Mouse (Mus musculus) G1E (cell line): ENCODE measurements around the gene Krtap1-3. TPM values are rescaled to one million over a fixed set of nuclear protein-coding genes. Genes with fewer than 3 reads are reported as not detected.

Experiments
- ATAC-seq: 2 replicates; pipeline ENCODE4 v1.8.0; 2016; ENCODE audit warnings: mild to moderate bottlenecking; ENCODE audit not compliant: insufficient number of reproducible peaks, poor library complexity, low FRiP score, severe bottlenecking; ENCODE audit errors: extremely low read depth
- DNase-seq: peaks from one replicate; pipeline ENCODE4 v3.0.0; 2012; ENCODE audit warnings: low spot score
- H3K27me3 ChIP-seq: 2 replicates; pipeline ENCODE4 v1.6.1; 2012; ENCODE audit warnings: mild to moderate bottlenecking, low read length, inconsistent platforms; ENCODE audit not compliant: insufficient read depth
- H3K36me3 ChIP-seq: replicated peaks from 2 replicates; pipeline ENCODE3; 2012; ENCODE audit warnings: mild to moderate bottlenecking, inconsistent platforms
- H3K4me1 ChIP-seq: 2 replicates; pipeline ENCODE4 v1.6.1; 2012; ENCODE audit warnings: low read depth, low read length, inconsistent platforms, mixed read lengths; ENCODE audit not compliant: insufficient read depth
- H3K4me3 ChIP-seq: 2 replicates; pipeline ENCODE4 v1.5.1; 2012; ENCODE audit warnings: low read depth, mild to moderate bottlenecking, inconsistent platforms, low read length, moderate library complexity, mixed read lengths
- H3K9me3 ChIP-seq: replicated peaks from 2 replicates; pipeline ENCODE4 v1.6.1; 2012; ENCODE audit warnings: inconsistent platforms
- GATA1 ChIP-seq: IDR thresholded peaks from 2 replicates; pipeline ENCODE4 v1.6.1; 2012; ENCODE audit warnings: borderline replicate concordance, low read length, inconsistent platforms, mixed read lengths
- POLR2AphosphoS5 ChIP-seq: IDR thresholded peaks from 2 replicates; pipeline ENCODE4 v1.6.1; 2012; ENCODE audit warnings: low read depth, low read length, inconsistent platforms; ENCODE audit not compliant: insufficient replicate concordance
- polyA plus RNA-seq: library from polyadenylated mRNA; stranded (reverse); fragments of >175 nt; gene quantifications from 2 replicates; pipeline ENCODE4 v1.2.3, GENCODE M21; 2012
- total RNA-seq, 2 experiments: library from RNA; stranded (forward) in 1 of 2; stranded (reverse) in 1 of 2; fragments of 200-1000 nt in 1 of 2; fragments of >200 nt in 1 of 2; fragmentation: Nextera tagmentation in 1 of 2; gene quantifications; 2 replicates each; pipeline ENCODE4 v1.2.3; 2014 to 2017

Gene Krtap1-3
- total and polyA plus RNA-seq, 3 experiments = not detected

DNA sequence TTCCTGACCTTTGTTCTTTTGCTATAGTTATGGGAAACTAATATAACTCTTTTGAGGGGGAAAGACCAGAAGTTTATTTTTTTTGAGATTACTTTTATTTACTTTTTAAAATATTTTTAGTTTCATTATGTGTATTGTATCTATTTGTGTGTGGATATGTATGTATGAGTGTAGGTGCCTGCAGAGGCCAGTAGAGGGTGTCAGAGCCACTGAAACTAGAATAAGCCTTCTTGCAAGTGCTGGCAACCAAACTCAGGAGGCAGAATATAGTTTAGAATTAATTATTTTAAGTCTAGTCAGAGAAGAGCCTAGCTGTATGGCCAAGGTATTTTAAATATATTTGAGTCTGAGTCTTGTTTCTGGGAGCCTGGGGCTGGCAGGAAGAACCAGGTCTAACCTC lies 43.2 kb downstream of the Krtap1-3 start:
- TF ChIP-seq GATA1 (no peak), POLR2AphosphoS5 (no peak)
- Histone ChIP-seq H3K9me3 (peaks cover 2% of the 10 kb centered on the region), H3K4me3 (no peak overlapping the region), H3K36me3 (no peaks in the 10 kb centered on the region), H3K27me3 (no peaks in the 10 kb centered on the region), H3K4me1 (no peaks in the 10 kb centered on the region)
- ATAC-seq = no peak
- DNase-seq = no peak

Other genes starting within 250 kb of the Krtap1-3 start
Only the 20 nearest of the 36 such genes appear.
- not detected in 2 replicates for gene Krt23, start 98.2 kb downstream of the Krtap1-3 start, total RNA-seq (2014; fragmentation: Nextera tagmentation)
- gene Krt23, start 98.2 kb downstream of the Krtap1-3 start, total RNA-seq (2017) = not detected in 2 replicates
- gene Krt23, start 98.2 kb downstream of the Krtap1-3 start, polyA plus RNA-seq = not detected in 2 replicates
- gene Krt39, start 70.0 kb downstream of the Krtap1-3 start, total RNA-seq (2014; fragmentation: Nextera tagmentation) = not detected in 2 replicates
- 0.05 TPM in 1 of 2 replicates, not detected in the other for gene Krt39, start 70.0 kb downstream of the Krtap1-3 start, total RNA-seq (2017)
- not detected in 2 replicates for gene Krt39, start 70.0 kb downstream of the Krtap1-3 start, polyA plus RNA-seq
- not detected in 2 replicates for gene Krt40, start 48.2 kb downstream of the Krtap1-3 start, total RNA-seq (2014; fragmentation: Nextera tagmentation)
- 0.16 TPM in 1 of 2 replicates, not detected in the other for gene Krt40, start 48.2 kb downstream of the Krtap1-3 start, total RNA-seq (2017)
- gene Krt40, start 48.2 kb downstream of the Krtap1-3 start, polyA plus RNA-seq = not detected in 2 replicates
- gene Krtap3-3, start 40.5 kb downstream of the Krtap1-3 start, total RNA-seq (2014; fragmentation: Nextera tagmentation) = not detected in 2 replicates
- gene Krtap3-3, start 40.5 kb downstream of the Krtap1-3 start, total RNA-seq (2017) = not detected in 2 replicates
- not detected in 2 replicates for gene Krtap3-3, start 40.5 kb downstream of the Krtap1-3 start, polyA plus RNA-seq
- not detected in 2 replicates for gene Krtap3-2, start 34.5 kb downstream of the Krtap1-3 start, total RNA-seq (2014; fragmentation: Nextera tagmentation)
- gene Krtap3-2, start 34.5 kb downstream of the Krtap1-3 start, total RNA-seq (2017) = 0.16 and 0.23 TPM in 2 replicates
- gene Krtap3-2, start 34.5 kb downstream of the Krtap1-3 start, polyA plus RNA-seq = not detected in 2 replicates
- gene Gm11939, start 31.9 kb downstream of the Krtap1-3 start, total RNA-seq (2014; fragmentation: Nextera tagmentation) = not detected in 2 replicates
- gene Gm11939, start 31.9 kb downstream of the Krtap1-3 start, total RNA-seq (2017) = not detected in 2 replicates
- gene Gm11939, start 31.9 kb downstream of the Krtap1-3 start, polyA plus RNA-seq = not detected in 2 replicates
- gene Krtap3-1, start 24.7 kb downstream of the Krtap1-3 start, total RNA-seq (2014; fragmentation: Nextera tagmentation) = not detected in 2 replicates
- gene Krtap3-1, start 24.7 kb downstream of the Krtap1-3 start, total RNA-seq (2017) = not detected in 2 replicates
- not detected in 2 replicates for gene Krtap3-1, start 24.7 kb downstream of the Krtap1-3 start, polyA plus RNA-seq
- gene Krtap1-5, start 10.3 kb downstream of the Krtap1-3 start, total RNA-seq (2014; fragmentation: Nextera tagmentation) = not detected in 2 replicates
- gene Krtap1-5, start 10.3 kb downstream of the Krtap1-3 start, total RNA-seq (2017) = 0.11 and 0.12 TPM in 2 replicates
- gene Krtap1-5, start 10.3 kb downstream of the Krtap1-3 start, polyA plus RNA-seq = not detected in 2 replicates
- gene Krtap1-4, start 7.7 kb downstream of the Krtap1-3 start, total RNA-seq (2014; fragmentation: Nextera tagmentation) = not detected in 2 replicates
- gene Krtap1-4, start 7.7 kb downstream of the Krtap1-3 start, total RNA-seq (2017) = 0.41 TPM in 1 of 2 replicates, not detected in the other
- gene Krtap1-4, start 7.7 kb downstream of the Krtap1-3 start, polyA plus RNA-seq = not detected in 2 replicates
- gene Krtap9-3, start 6.8 kb upstream of the Krtap1-3 start, total RNA-seq (2014; fragmentation: Nextera tagmentation) = not detected in 2 replicates
- 0.49 TPM in 1 of 2 replicates, not detected in the other for gene Krtap9-3, start 6.8 kb upstream of the Krtap1-3 start, total RNA-seq (2017)
- not detected in 2 replicates for gene Krtap9-3, start 6.8 kb upstream of the Krtap1-3 start, polyA plus RNA-seq
- not detected in 2 replicates for gene Gm11938, start 12.0 kb upstream of the Krtap1-3 start, total RNA-seq (2014; fragmentation: Nextera tagmentation)
- gene Gm11938, start 12.0 kb upstream of the Krtap1-3 start, total RNA-seq (2017) = not detected in 2 replicates
- not detected in 2 replicates for gene Gm11938, start 12.0 kb upstream of the Krtap1-3 start, polyA plus RNA-seq
- not detected in 2 replicates for gene Gm11937, start 18.9 kb upstream of the Krtap1-3 start, total RNA-seq (2014; fragmentation: Nextera tagmentation)
- gene Gm11937, start 18.9 kb upstream of the Krtap1-3 start, total RNA-seq (2017) = not detected in 2 replicates
- not detected in 2 replicates for gene Gm11937, start 18.9 kb upstream of the Krtap1-3 start, polyA plus RNA-seq
- not detected in 2 replicates for gene Krtap2-4, start 23.5 kb upstream of the Krtap1-3 start, total RNA-seq (2014; fragmentation: Nextera tagmentation)
- not detected in 2 replicates for gene Krtap2-4, start 23.5 kb upstream of the Krtap1-3 start, total RNA-seq (2017)
- not detected in 2 replicates for gene Krtap2-4, start 23.5 kb upstream of the Krtap1-3 start, polyA plus RNA-seq
- not detected in 2 replicates for gene Gm11562, start 29.1 kb upstream of the Krtap1-3 start, total RNA-seq (2014; fragmentation: Nextera tagmentation)
- gene Gm11562, start 29.1 kb upstream of the Krtap1-3 start, total RNA-seq (2017) = not detected in 2 replicates
- not detected in 2 replicates for gene Gm11562, start 29.1 kb upstream of the Krtap1-3 start, polyA plus RNA-seq
- gene Krtap4-1, start 36.9 kb upstream of the Krtap1-3 start, total RNA-seq (2014; fragmentation: Nextera tagmentation) = not detected in 2 replicates
- not detected in 2 replicates for gene Krtap4-1, start 36.9 kb upstream of the Krtap1-3 start, total RNA-seq (2017)
- gene Krtap4-1, start 36.9 kb upstream of the Krtap1-3 start, polyA plus RNA-seq = not detected in 2 replicates
- gene Krtap4-2, start 43.7 kb upstream of the Krtap1-3 start, total RNA-seq (2014; fragmentation: Nextera tagmentation) = not detected in 2 replicates
- gene Krtap4-2, start 43.7 kb upstream of the Krtap1-3 start, total RNA-seq (2017) = not detected in 2 replicates
- not detected in 2 replicates for gene Krtap4-2, start 43.7 kb upstream of the Krtap1-3 start, polyA plus RNA-seq
- not detected in 2 replicates for gene Krtap4-7, start 52.8 kb upstream of the Krtap1-3 start, total RNA-seq (2014; fragmentation: Nextera tagmentation)
- gene Krtap4-7, start 52.8 kb upstream of the Krtap1-3 start, total RNA-seq (2017) = 0.33 and 0.46 TPM in 2 replicates
- not detected in 2 replicates for gene Krtap4-7, start 52.8 kb upstream of the Krtap1-3 start, polyA plus RNA-seq
- not detected in 2 replicates for gene Gm11555, start 58.9 kb upstream of the Krtap1-3 start, total RNA-seq (2014; fragmentation: Nextera tagmentation)
- gene Gm11555, start 58.9 kb upstream of the Krtap1-3 start, total RNA-seq (2017) = not detected in 2 replicates
- not detected in 2 replicates for gene Gm11555, start 58.9 kb upstream of the Krtap1-3 start, polyA plus RNA-seq
- gene Gm11563, start 67.6 kb upstream of the Krtap1-3 start, total RNA-seq (2014; fragmentation: Nextera tagmentation) = not detected in 2 replicates
- not detected in 2 replicates for gene Gm11563, start 67.6 kb upstream of the Krtap1-3 start, total RNA-seq (2017)
- not detected in 2 replicates for gene Gm11563, start 67.6 kb upstream of the Krtap1-3 start, polyA plus RNA-seq
- not detected in 2 replicates for gene Krtap4-6, start 74.6 kb upstream of the Krtap1-3 start, total RNA-seq (2014; fragmentation: Nextera tagmentation)
- gene Krtap4-6, start 74.6 kb upstream of the Krtap1-3 start, total RNA-seq (2017) = 0.12 TPM in 1 of 2 replicates, not detected in the other
- not detected in 2 replicates for gene Krtap4-6, start 74.6 kb upstream of the Krtap1-3 start, polyA plus RNA-seq